Mouse (Mus musculus): ENCODE results near the gene Tenm2.

The Tenm2 gene

DNA sequence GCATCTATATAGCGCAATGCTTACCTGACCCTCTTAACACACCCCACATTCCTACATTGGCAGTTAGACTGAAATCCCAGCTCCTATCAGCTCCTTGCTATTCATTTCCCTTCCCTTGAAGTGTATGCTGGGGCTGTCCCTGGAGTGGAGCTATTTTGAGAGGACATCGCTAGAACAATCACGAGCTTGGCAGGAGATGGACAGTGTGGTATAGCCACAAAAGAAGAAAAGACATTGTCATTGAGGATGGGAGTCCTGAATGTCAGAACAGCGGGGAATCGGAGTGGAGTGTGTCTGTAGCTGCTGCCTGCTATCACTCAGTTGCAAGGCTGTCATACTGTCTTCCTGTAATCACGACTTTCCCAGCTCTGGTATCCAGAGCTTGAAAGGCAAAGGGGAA lies 1031.4 kb downstream of the Tenm2 start:
- DNase-seq (ENCODE audit: low spot score in 2 of 2): no peak

DNA sequence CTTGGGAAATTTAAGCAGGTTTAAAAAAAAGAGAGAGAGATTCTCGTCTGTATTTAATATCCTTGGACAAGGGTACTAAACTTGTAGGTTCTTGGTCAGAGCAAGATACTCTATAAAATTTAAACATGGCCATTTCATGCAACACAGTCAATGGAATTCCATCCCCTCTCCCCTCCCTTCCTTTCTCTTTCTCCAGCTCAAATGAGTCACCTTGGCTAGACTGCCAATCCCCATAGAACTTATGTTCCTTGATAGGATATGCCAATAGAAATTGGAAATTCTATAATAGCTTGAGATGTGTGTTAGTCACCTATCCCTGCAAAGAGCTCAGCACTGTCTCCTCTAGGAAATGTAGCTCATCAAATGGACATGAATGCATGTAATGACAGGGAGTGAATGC lies 1031.9 kb downstream of the Tenm2 start:
- no peak for DNase-seq (ENCODE audit: low spot score in 2 of 2)

- no peak for DNase-seq (ENCODE audit: low spot score in 2 of 2)
These were observed 1041.4 kb downstream of the Tenm2 start for GRCm38 (mm10) chr11:36194348-36194747.

GRCm38 (mm10) chr11:36176106-36176505 lies 1059.7 kb downstream of the Tenm2 start:
- DNase-seq (ENCODE audit: low spot score in 2 of 2): no peak

GRCm38 (mm10) chr11:36173076-36173690 lies 1062.6 kb downstream of the Tenm2 start:
- no peak for DNase-seq (ENCODE audit: low spot score in 2 of 2)

GRCm38 (mm10) chr11:36172520-36172919 lies 1063.2 kb downstream of the Tenm2 start:
- DNase-seq (ENCODE audit: low spot score in 2 of 2): no peak

GRCm38 (mm10) chr11:36171991-36172390 lies 1063.8 kb downstream of the Tenm2 start:
- no peak for DNase-seq (ENCODE audit: low spot score in 2 of 2)

DNA sequence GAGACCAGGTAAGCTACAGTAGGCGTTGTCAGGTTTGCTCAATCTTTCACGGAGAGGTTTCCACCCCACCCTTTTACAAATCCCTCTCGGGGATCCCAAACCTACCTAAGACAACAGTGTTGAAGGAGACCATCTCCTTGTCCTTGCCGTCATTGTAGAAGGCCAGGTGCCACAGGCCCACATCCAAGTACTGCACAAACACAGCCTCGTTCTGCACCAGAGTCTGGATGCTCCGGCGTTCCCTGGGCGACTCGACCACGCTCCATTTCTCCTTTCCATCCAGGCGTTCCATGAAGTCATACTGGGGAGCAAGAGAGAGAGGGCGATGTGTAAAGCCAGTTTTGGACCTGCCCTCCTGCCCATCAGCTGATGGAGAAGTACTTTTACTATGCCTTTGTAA lies 1064.5 kb downstream of the Tenm2 start:
- no peak for DNase-seq (ENCODE audit: low spot score in 2 of 2)

DNA sequence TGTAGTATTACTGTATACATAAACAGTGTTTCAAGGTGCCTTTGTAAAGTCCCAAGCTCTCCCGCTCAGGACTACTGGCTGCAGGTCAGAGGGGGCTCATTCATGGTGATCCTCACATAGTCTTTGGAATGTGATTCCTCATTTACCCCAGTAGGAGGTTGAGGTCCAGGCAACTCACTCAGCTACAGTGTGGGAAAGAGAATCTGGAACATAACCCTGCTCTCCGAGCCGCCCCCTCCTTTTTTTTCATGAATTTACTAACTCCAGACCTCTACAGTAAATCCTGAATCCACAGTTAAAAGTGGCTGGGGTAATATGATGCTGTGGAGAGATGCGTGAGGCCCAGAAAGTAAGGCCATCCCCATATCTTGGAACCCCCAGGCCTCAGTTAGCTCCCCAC lies 1066.0 kb downstream of the Tenm2 start:
- DNase-seq (ENCODE audit: low spot score in 2 of 2): no peak

- DNase-seq (ENCODE audit: low spot score in 2 of 2): no peak
These were observed 1066.7 kb downstream of the Tenm2 start for GRCm38 (mm10) chr11:36168921-36169537.

DNA sequence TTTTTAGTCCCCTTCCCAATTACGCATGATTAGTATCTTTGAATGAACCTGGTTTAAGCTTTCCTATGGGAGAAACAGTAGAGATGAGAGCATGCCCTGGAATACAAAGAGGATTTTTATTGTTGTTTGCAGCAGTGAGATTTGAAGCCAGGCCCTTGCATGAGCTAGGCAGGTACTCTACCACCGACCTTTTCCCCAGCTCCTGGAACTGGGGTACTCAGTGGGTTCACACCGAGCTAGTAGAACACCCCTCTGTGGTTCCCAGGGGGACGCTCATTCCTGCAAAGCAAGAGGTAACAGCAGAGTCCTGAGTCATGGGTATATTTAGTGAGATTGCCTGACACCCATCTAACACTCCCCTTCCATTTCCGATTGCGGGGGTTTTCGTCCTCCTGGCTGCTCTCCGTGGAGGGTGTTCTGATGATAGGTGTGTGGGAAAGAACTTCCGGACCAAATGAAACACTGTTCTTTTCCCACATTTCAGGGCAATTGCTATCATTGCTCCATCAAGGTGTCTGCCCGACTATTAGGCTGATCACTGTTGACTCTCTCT lies 1067.9 kb downstream of the Tenm2 start:
- DNase-seq (ENCODE audit: low spot score in 2 of 2): no peak

DNA sequence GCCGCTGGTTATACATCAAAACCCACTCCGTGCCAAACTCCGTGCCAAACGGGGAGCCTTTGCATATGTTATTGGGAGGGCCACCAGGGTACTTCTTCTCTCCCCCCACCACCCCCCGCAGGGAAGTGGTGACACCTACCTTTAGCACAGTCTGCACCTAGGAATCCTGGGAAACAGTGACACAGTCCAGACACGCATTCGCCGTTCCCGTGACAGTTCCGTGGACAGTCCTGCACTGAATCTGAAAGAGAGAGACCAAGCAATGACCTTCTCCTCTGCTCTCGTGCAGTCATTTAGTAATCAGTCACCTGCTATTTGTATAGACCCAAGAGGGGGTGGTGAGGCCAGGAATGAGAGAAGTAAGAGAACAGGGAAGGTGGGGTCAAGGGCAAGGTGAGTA lies 1072.2 kb downstream of the Tenm2 start:
- DNase-seq (ENCODE audit: low spot score in 2 of 2): no peak

DNA sequence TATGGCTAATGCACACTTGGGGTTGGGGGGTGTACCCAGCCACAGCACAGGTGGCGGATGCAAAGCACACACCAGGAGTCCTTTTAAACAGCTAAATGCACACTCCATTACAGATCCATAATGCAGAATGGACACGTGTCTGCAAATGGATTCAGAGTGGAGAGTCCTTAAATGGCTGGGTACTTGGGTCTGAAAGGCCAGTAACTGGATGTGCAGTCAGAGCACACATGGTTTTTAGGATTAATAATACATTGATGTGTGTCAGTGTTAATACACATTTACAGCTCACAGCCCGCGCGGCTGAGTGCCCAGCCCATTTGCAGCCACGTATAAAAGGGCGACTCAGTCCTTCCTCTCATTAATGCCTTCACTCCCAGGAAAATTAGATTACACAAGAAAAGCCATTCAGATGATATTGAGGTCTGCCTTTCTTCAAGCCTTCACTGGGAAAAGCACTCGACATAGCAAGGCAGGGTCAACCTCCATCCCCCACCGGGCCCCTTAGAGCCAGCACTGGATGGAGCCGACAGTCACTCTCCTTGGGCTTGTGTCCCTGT lies 1073.9 kb downstream of the Tenm2 start:
- no peak for DNase-seq (ENCODE audit: low spot score in 2 of 2)

DNA sequence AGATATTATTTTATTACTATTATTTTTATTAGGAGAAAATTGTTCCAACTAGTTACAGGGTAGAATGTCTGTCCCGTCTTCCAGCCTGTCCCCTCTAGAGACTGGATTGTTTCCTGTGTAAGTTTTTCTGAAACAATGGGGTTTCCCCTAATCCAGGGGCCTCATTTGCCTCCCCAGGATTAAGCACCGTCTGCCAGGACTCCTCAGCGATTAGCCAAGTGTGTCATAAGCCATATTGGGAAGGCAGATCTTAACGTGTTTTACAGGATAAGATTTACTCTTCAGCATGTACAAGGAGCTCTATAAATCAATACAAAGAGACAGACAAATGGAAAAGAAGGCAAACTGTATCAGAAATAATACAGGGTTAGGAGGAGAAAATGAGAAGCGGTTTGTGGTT lies 1082.3 kb downstream of the Tenm2 start:
- no peak for DNase-seq (ENCODE audit: low spot score in 2 of 2)

DNA sequence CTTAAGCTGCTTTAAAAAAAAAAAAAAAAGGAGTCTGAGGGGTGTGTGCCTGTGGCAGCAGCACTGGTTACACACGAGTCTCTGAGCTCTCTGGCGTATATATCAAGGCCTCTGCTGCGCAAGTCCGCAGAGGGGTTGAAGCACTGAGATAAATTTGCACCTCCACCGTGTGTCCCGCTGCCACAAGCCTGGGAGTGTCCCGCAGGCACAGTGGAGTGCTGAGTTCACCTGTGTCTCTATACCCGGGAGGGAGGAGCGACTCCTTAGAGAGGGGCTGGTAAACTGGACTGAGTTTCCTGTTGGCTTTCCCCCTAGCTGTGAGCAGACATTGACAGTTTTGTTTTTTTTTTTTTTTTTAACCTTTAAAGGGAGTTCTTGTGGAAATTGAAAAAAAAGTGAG lies 1082.8 kb downstream of the Tenm2 start:
- DNase-seq (ENCODE audit: low spot score in 2 of 2): no peak

DNA sequence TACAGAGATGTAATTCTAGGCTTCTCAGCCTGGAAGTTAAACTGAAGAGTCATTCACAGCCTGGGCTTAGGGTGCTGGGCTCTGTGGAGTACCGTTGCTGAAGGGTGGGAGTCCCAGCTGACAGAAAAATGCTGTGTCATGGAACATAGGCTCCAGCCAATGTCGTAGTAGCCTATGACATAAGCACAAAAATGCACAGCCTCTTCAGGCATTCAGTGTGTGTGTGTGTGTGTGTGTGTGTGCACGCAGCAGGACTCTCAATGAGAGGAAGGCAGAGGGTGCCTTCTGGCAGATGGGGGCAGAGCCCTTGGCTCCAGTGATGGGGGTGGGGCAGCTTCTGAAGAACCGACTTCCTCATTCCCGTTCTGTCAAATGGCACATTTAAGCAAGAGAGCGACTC lies 1083.5 kb downstream of the Tenm2 start:
- DNase-seq (ENCODE audit: low spot score in 2 of 2): no peak

- no peak for DNase-seq (ENCODE audit: low spot score in 2 of 2)
These were observed 1086.7 kb downstream of the Tenm2 start for GRCm38 (mm10) chr11:36149092-36149491.

DNA sequence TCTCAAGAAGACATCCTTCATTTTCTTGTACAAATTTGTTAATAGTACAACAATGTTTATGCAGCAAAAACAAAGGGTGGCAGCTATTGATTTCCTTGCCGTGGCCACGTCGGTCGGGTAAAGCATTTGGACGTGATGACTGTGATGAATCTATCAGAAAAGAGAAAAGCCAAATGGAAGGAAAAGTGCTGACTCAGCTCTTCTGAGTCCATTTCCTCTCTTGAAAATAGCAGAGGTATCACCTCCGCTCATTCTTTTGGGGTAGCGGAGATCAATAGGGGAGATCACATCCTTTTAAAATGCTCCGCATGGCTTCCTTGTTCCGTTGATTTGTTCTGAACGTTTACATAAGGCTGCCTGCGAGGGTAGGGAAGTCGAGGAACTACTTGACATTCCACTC lies 1090.7 kb downstream of the Tenm2 start:
- DNase-seq (ENCODE audit: low spot score in 2 of 2): no peak

- no peak for DNase-seq (ENCODE audit: low spot score in 2 of 2)
These were observed 1095.4 kb downstream of the Tenm2 start for GRCm38 (mm10) chr11:36140411-36140810.

DNA sequence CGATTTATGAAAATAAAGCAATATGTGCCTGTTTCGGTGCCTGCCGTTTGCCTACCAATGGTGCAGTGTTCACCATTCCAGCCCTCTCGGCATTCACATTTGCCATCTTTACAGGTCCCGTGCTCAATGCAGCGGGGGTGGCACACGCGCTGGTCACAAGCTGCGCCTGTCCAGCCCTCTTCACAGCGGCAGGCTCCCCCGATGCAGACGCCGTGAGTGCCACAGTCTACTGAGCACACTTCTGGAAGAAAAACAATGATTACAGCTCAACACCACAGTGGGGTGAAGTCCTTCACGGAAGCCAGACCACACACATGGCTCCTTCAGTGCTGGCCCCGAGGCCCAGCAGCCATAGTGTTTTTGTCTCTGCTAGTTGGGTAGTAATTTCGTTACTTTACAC lies 1096.2 kb downstream of the Tenm2 start:
- DNase-seq (ENCODE audit: low spot score in 2 of 2): no peak

- no peak for DNase-seq (ENCODE audit: low spot score in 2 of 2)
These were observed 1097.9 kb downstream of the Tenm2 start for GRCm38 (mm10) chr11:36137840-36138239.

- DNase-seq (ENCODE audit: low spot score in 2 of 2): no peak
These were observed 1098.5 kb downstream of the Tenm2 start for GRCm38 (mm10) chr11:36137276-36137675.

DNA sequence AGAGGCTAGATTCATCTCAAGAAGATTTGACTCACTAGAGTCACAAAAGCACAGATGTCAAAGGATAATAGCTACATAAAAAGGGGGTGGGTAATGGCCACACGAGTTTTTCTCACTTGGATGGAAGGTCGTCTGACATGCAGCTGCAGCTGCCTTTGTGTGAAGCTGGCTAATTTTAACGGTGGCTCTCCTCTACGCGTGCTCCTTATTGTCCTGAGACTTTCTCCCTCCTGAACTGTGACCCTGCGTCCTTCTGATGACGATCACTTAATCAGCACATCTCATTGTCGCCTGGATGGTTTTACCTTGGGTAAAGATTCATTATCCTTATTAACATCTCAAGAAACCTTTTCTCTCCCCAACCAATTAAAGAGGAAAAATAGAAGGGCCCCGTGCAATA lies 1101.1 kb downstream of the Tenm2 start:
- DNase-seq (ENCODE audit: low spot score in 2 of 2): no peak

Data from urinary bladder, postnatal 36 days (tissue).